Mouse (Mus musculus): ENCODE results near the gene Nek11.

DNA sequence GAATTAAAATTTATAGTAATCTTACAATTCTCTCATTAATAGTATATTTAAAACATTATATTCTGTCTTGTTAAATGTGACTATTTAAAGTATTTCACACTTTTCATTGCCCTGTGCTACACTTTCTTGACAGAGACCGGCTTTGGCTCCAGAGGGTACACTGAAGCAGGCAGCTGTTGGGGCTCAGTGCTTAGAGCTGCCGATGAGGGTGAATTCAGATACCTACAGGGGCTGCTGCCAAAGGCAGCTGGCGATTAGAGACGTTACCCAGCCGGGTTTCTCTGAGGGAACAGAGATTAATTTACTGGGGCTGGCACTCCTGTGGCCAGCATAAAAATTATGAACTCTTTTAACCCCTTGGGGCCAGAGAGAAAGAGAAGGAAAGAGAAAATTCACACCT, 21.0 kb downstream of the Nek11 start:
- TF ChIP-seq CTCF (IDR thresholded peaks at IDR 0.05; ENCODE audit: low read depth, low read length): no peak
- TF ChIP-seq POLR2A (IDR thresholded peaks at IDR 0.05; ENCODE audit: extremely low read depth, insufficient read depth, low read length): no peak
